Mouse (Mus musculus) CH12.LX (cell line): Measurements from ENCODE around the gene Megf11.

ENCODE experiments used
- CHD1 ChIP-seq: IDR thresholded peaks from 2 replicates; pipeline ENCODE4 v1.6.1; 2012; ENCODE audit warnings: low read depth, low read length, improper control_type of control experiment, inconsistent platforms
- CTCF ChIP-seq, 2 experiments: IDR thresholded peaks in 1 of 2; conservative IDR thresholded peaks in 1 of 2; 2 replicates each; pipeline ENCODE4 v1.5.1; 2011 to 2012; ENCODE audit warnings: low read depth in 2 of 2, low read length in 2 of 2, improper control_type of control experiment in 1 of 2, inconsistent platforms in 1 of 2, mild to moderate bottlenecking in 1 of 2, moderate library complexity in 1 of 2
- EP300 ChIP-seq: IDR thresholded peaks from 2 replicates; pipeline ENCODE4 v1.6.1; 2011; ENCODE audit warnings: low read length, improper control_type of control experiment
- GABPA ChIP-seq: IDR thresholded peaks from 2 replicates; pipeline ENCODE4 v1.6.1; 2012; ENCODE audit warnings: low read depth, low read length, improper control_type of control experiment, inconsistent platforms; ENCODE audit not compliant: insufficient replicate concordance
- HCFC1 ChIP-seq: IDR thresholded peaks from 2 replicates; pipeline ENCODE4 v1.6.1; 2012; ENCODE audit warnings: low read depth, mild to moderate bottlenecking, inconsistent platforms, low read length, improper control_type of control experiment
- JUND ChIP-seq: conservative IDR thresholded peaks from 2 replicates; pipeline ENCODE4 v1.6.1; 2011; ENCODE audit warnings: low read depth, low read length, improper control_type of control experiment
- KAT2A ChIP-seq: IDR thresholded peaks from 2 replicates; pipeline ENCODE4 v1.6.1; 2012; ENCODE audit warnings: low read length, improper control_type of control experiment, inconsistent platforms; ENCODE audit not compliant: insufficient replicate concordance
- MAFK ChIP-seq: IDR thresholded peaks from 2 replicates; pipeline ENCODE4 v1.6.1; 2011; ENCODE audit warnings: low read length, improper control_type of control experiment; ENCODE audit not compliant: insufficient replicate concordance
- PAX5 ChIP-seq: IDR thresholded peaks from 2 replicates; pipeline ENCODE4 v1.6.1; 2012; ENCODE audit warnings: low read length, inconsistent platforms, mixed read lengths
- POLR2A ChIP-seq: IDR thresholded peaks from 2 replicates; pipeline ENCODE4 v1.6.1; 2011; ENCODE audit warnings: low read depth, mild to moderate bottlenecking, improper control_type of control experiment, low read length
- POLR2AphosphoS2 ChIP-seq: IDR thresholded peaks from 2 replicates; pipeline ENCODE4 v1.6.1; 2011; ENCODE audit warnings: low read depth, low read length, improper control_type of control experiment

- no peak for TF ChIP-seq KAT2A
- TF ChIP-seq PAX5, result no peak
- TF ChIP-seq POLR2AphosphoS2, result no peak
- TF ChIP-seq MAFK, result no peak
- no peak for TF ChIP-seq HCFC1
- no peak for TF ChIP-seq CTCF (conservative IDR thresholded peaks at IDR 0.05 in 1 of 2, IDR thresholded peaks at IDR 0.05 in 1 of 2; ENCODE audit: low read depth in 2 of 2, low read length in 2 of 2)
- no peak for TF ChIP-seq CHD1
- TF ChIP-seq EP300, result no peak
- 0 out of 2 replicates have a peak, but pooled peaks have one; percentile 59 for TF ChIP-seq JUND
- no peak for TF ChIP-seq POLR2A
- TF ChIP-seq GABPA, result no peak
Measured at GRCm38 (mm10) chr9:64696404-64696803, 311.0 kb downstream of the Megf11 start.
